Mouse (Mus musculus) skeletal muscle tissue, adult 2 months (tissue): ENCODE measurements at regions not wholly inside any gene's neighbourhood (a gene's known extent, or its start where the extent isn't known, plus 50 kb on each side); places are given as distances from the start of the nearest gene placed in this dataset.

ENCODE experiments used
- DNase-seq: peaks from one replicate; pipeline ENCODE4 v3.0.0-alpha.2; 2012; ENCODE audit warnings: low read depth, low spot score

GRCm38 (mm10) chr16:95057596-95057995, 60.1 kb upstream of the Kcnj6 start:
- no peak for DNase-seq

- no peak for DNase-seq
Observed at GRCm38 (mm10) chr16:95064423-95064822, 66.9 kb upstream of the Kcnj6 start.

GRCm38 (mm10) chr16:95066687-95067086, 69.2 kb upstream of the Kcnj6 start:
- no peak for DNase-seq

GRCm38 (mm10) chr16:95092471-95093221, 95.1 kb upstream of the Kcnj6 start:
- no peak for DNase-seq

GRCm38 (mm10) chr16:95093753-95094152, 96.3 kb upstream of the Kcnj6 start:
- no peak for DNase-seq

- no peak for DNase-seq
Observed at GRCm38 (mm10) chr16:95100954-95101353, 103.5 kb upstream of the Kcnj6 start.

GRCm38 (mm10) chr16:95117531-95117930, 120.0 kb upstream of the Kcnj6 start:
- no peak for DNase-seq

GRCm38 (mm10) chr16:95119293-95119692, 121.8 kb upstream of the Kcnj6 start:
- no peak for DNase-seq

- DNase-seq: no peak
Observed at GRCm38 (mm10) chr16:95122048-95122447, 124.5 kb upstream of the Kcnj6 start.

- DNase-seq: no peak
Observed at GRCm38 (mm10) chr16:95127616-95128015, 129.7 kb upstream of the Kcnj15 start.

GRCm38 (mm10) chr16:95131815-95132214, 125.5 kb upstream of the Kcnj15 start:
- DNase-seq: no peak

GRCm38 (mm10) chr16:95138809-95139208, 118.5 kb upstream of the Kcnj15 start:
- no peak for DNase-seq

- DNase-seq: no peak
Observed at GRCm38 (mm10) chr16:95141510-95142394, 115.6 kb upstream of the Kcnj15 start.

GRCm38 (mm10) chr16:95150499-95150898, 106.9 kb upstream of the Kcnj15 start:
- DNase-seq: no peak

- DNase-seq: no peak
Observed at GRCm38 (mm10) chr16:95151499-95151898, 105.9 kb upstream of the Kcnj15 start.

- no peak for DNase-seq
Observed at GRCm38 (mm10) chr16:95151914-95152313, 105.4 kb upstream of the Kcnj15 start.

GRCm38 (mm10) chr16:95152742-95153383, 104.5 kb upstream of the Kcnj15 start:
- no peak for DNase-seq

- no peak for DNase-seq
Observed at GRCm38 (mm10) chr16:95168349-95168748, 89.0 kb upstream of the Kcnj15 start.

GRCm38 (mm10) chr16:95169346-95169745, 88.0 kb upstream of the Kcnj15 start:
- DNase-seq: no peak

GRCm38 (mm10) chr16:95180562-95180961, 76.8 kb upstream of the Kcnj15 start:
- no peak for DNase-seq

GRCm38 (mm10) chr16:95185341-95185740, 72.0 kb upstream of the Kcnj15 start:
- no peak for DNase-seq

- DNase-seq: no peak
Observed at GRCm38 (mm10) chr16:95189114-95189513, 68.2 kb upstream of the Kcnj15 start.
